Mouse (Mus musculus): ENCODE results near the gene Pappa2. TPM values are rescaled to one million over a fixed set of nuclear protein-coding genes. Genes with fewer than 3 reads are reported as not detected.

The Pappa2 gene
- 0.16 and 0.68 TPM in 2 replicates for polyA plus RNA-seq (2021; fragmentation: Nextera tagmentation)
- long read RNA-seq, experiment 1: 0 reads
- long read RNA-seq, experiment 2: 0 reads

GRCm38 (mm10) chr1:158980390-158980789 is at the start of gene Pappa2:
Pappa2 (minus strand) TSS chr1:158980490.

